Mouse (Mus musculus) embryonic fibroblast, embryonic 13.5 days (primary cell): Measurements from ENCODE around the gene Myo1b.

Experiments
- CTCF ChIP-seq: IDR thresholded peaks from 2 replicates; pipeline ENCODE4 v1.5.1; 2011; ENCODE audit warnings: mild to moderate bottlenecking, control low read depth, low read length, moderate library complexity, borderline replicate concordance; ENCODE audit not compliant: insufficient read depth
- POLR2A ChIP-seq: IDR thresholded peaks from 2 replicates; pipeline ENCODE4 v1.6.1; 2011; ENCODE audit warnings: low read depth, mild to moderate bottlenecking, control low read depth, low read length, moderate library complexity

DNA sequence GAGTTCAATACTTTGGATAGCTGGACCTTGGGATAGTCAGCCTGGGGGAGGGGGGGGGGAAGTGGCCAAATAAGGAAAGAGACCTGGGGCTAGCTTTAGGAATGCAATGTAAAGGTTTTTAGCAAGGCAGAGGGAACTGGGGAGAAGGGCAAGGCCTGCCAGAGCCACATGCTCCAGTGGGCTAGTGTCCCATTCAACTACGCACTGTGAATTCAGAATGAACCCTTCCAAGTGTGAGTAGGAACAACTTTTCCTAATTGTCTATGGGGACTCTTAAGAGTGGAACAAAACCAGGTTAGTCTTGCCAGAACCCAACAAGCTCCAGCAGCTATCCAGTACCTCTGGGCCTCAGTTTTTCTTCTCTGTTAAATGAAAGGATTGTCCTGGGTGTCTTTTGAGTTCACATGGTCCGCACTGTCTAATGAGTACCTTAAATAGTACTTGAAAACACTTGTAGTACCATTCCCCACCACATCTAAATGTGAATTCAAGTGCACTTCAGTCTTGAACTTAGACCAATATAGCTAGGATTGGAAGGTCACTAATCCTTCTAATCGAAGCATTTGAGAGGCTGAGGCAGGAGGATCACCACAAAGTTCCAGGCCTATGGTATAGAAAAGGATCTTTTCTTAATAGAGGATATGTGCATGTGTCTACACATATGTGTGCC, 172.0 kb downstream of the Myo1b start:
- TF ChIP-seq CTCF, result no peak
- TF ChIP-seq POLR2A, result no peak
